Mouse (Mus musculus) heart, embryonic 10.5 days (tissue): ENCODE measurements around the gene Gm4559. TPM values are rescaled to one million over a fixed set of nuclear protein-coding genes. Genes with fewer than 3 reads are reported as not detected.
"Not testable (repeated sequence)": the region's sequence is repeated elsewhere in the genome, so short reads cannot be mapped to it uniquely, and the experiment has no call there.

ENCODE experiments used
- DNase-seq: peaks from one replicate; pipeline ENCODE4 v3.0.0-alpha.2; 2017; ENCODE audit warnings: low spot score
- H3K27ac ChIP-seq: fragments of 300-500 bp; sonication (generic); 2 replicates; pipeline ENCODE4 v1.5.1; 2016; ENCODE audit warnings: mild to moderate bottlenecking
- H3K27me3 ChIP-seq: fragments of 300-500 bp; sonication (generic); 2 replicates; pipeline ENCODE4 v1.6.1; 2016; ENCODE audit warnings: mild to moderate bottlenecking; ENCODE audit not compliant: poor library complexity, insufficient read depth, severe bottlenecking
- H3K36me3 ChIP-seq: fragments of 300-500 bp; sonication (generic); 2 replicates; pipeline ENCODE4 v1.6.1; 2016; ENCODE audit warnings: mild to moderate bottlenecking, moderate library complexity
- H3K4me1 ChIP-seq: fragments of 300-500 bp; sonication (generic); 2 replicates; pipeline ENCODE4 v1.6.1; 2016; ENCODE audit warnings: mild to moderate bottlenecking
- H3K4me3 ChIP-seq: fragments of 300-500 bp; sonication (generic); 2 replicates; pipeline ENCODE4 v1.5.1; 2016; ENCODE audit warnings: mild to moderate bottlenecking, moderate library complexity
- H3K9me3 ChIP-seq: fragments of 300-500 bp; sonication (generic); 2 replicates; pipeline ENCODE4 v1.6.1; 2016; ENCODE audit warnings: mild to moderate bottlenecking, moderate library complexity
- WGBS: fragments of 180-500 bp; shearing (Covaris S2); methylation state at CpG from one replicate; pipeline ENCODE4 v1.1.7; 2016; 5-methylcytosine and 5-hydroxymethylcytosine counted together
- polyA plus RNA-seq: library from polyadenylated mRNA; unstranded; fragments of >200 nt; fragmentation: Nextera tagmentation; extraction: Ambion mirVana; gene quantifications from 2 replicates; pipeline ENCODE4 v1.2.1, GENCODE M21; 2016

Gm4559 gene
- polyA plus RNA-seq: not detected in 2 replicates

GRCm38 (mm10) chr7:142274263-142274662 is at the start of gene Gm4559:
Gm4559 (minus strand) TSS chr7:142274363.
- not testable (repeated sequence) for H3K27ac ChIP-seq, DNase-seq, H3K9me3 ChIP-seq, H3K36me3 ChIP-seq, H3K27me3 ChIP-seq, H3K4me3 ChIP-seq
- peaks cover 21% of the 10 kb centered on the region for H3K4me1 ChIP-seq

- H3K9me3 ChIP-seq: no peaks in the 10 kb centered on the region
- H3K27ac ChIP-seq: peak overlapping the region; percentile 85
- H3K4me3 ChIP-seq: no peak overlapping the region
- no peaks in the 10 kb centered on the region for H3K27me3 ChIP-seq
- no peaks in the 10 kb centered on the region for H3K36me3 ChIP-seq
- WGBS: 82% methylated on average over 12 of the region's 12 CpGs
- H3K4me1 ChIP-seq: peaks cover 71% of the 10 kb centered on the region
- no peak for DNase-seq
Measured at GRCm38 (mm10) chr7:142323396-142324117, 49.4 kb upstream of the Gm4559 start.

- Histone ChIP-seq H3K27me3 (no peaks in the 10 kb centered on the region), H3K36me3 (no peaks in the 10 kb centered on the region), H3K4me3 (no peak overlapping the region), H3K27ac (peak overlapping the region; percentile 85), H3K4me1 (peaks cover 70% of the 10 kb centered on the region), H3K9me3 (no peaks in the 10 kb centered on the region)
- WGBS: 83% methylated on average over 6 of the region's 6 CpGs
- DNase-seq: no peak
Measured at GRCm38 (mm10) chr7:142322641-142323040, 48.5 kb upstream of the Gm4559 start.

- not testable (repeated sequence) for H3K4me3 ChIP-seq, DNase-seq, H3K36me3 ChIP-seq, H3K27me3 ChIP-seq, H3K9me3 ChIP-seq
- Histone ChIP-seq H3K4me1 (peaks cover 72% of the 10 kb centered on the region), H3K27ac (peak overlapping the region; percentile 85)
- 43% methylated on average over 6 of the region's 10 CpGs for WGBS
Measured at GRCm38 (mm10) chr7:142321637-142322306, 47.6 kb upstream of the Gm4559 start.

GRCm38 (mm10) chr7:142320906-142321305 is 46.7 kb upstream of the Gm4559 start:
- peaks cover 67% of the 10 kb centered on the region for H3K4me1 ChIP-seq
- WGBS: 15% methylated on average over 2 of the region's 2 CpGs
- DNase-seq: no peak
- H3K27me3 ChIP-seq: no peaks in the 10 kb centered on the region
- no peaks in the 10 kb centered on the region for H3K9me3 ChIP-seq
- no peak overlapping the region for H3K4me3 ChIP-seq
- no peaks in the 10 kb centered on the region for H3K36me3 ChIP-seq
- peak overlapping the region; percentile 85 for H3K27ac ChIP-seq

DNA sequence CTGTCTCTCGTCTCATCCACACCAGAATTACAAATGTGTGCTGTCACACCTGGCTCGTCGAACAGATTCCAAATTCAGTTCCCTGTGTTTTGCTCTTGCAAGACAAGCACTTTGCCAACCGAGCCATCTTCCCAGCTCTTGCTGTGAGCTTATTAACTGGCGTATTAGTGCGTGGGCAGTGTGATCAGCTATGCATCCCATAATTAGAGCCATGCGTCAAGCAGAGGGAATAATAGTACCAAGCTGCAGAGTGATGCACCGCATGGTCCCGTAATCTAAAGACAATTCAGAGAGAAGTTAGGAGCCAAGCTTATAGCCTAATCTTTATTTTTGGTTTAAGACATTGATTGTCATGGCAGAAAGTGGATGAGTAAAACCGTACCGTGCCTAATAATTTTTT is 45.0 kb upstream of the Gm4559 start:
- Histone ChIP-seq H3K36me3 (no peaks in the 10 kb centered on the region), H3K27ac (peak overlapping the region; percentile 85), H3K4me1 (peaks cover 65% of the 10 kb centered on the region), H3K27me3 (no peaks in the 10 kb centered on the region), H3K4me3 (no peak overlapping the region), H3K9me3 (no peaks in the 10 kb centered on the region)
- 89% methylated on average over 11 of the region's 11 CpGs for WGBS
- no peak for DNase-seq

DNA sequence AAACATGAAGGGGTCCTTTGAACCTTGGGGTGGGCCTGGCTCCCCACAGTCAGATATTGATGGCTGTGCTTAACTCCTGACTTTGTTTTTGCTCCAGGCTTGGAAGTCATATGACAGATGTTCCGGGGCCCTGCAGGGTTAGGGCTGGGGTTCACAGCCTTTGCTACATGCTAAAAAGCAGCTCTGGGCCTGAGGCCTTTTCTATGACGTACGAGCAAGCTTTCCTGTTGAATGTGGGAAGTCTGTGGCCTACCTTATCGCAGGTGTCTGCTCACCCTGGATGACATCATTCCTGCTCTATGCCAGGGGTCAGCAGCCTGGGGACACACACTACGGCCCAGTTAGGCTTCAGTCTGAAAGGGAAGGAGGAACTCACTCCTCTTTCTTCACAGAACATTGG is 43.1 kb upstream of the Gm4559 start:
- Histone ChIP-seq H3K27me3 (no peaks in the 10 kb centered on the region), H3K4me3 (no peak overlapping the region), H3K4me1 (peaks cover 59% of the 10 kb centered on the region), H3K36me3 (no peaks in the 10 kb centered on the region), H3K9me3 (no peaks in the 10 kb centered on the region), H3K27ac (peak overlapping the region; percentile 82)
- no peak for DNase-seq
- WGBS: 47% methylated on average over 5 of the region's 5 CpGs

GRCm38 (mm10) chr7:142316558-142316957 is 42.4 kb upstream of the Gm4559 start:
- peak overlapping the region; percentile 82 for H3K27ac ChIP-seq
- WGBS: 22% methylated on average over 6 of the region's 6 CpGs
- DNase-seq: no peak

GRCm38 (mm10) chr7:142314600-142315285 is 40.6 kb upstream of the Gm4559 start:
- no peak for DNase-seq
- Histone ChIP-seq H3K4me3 (no peak overlapping the region), H3K4me1 (peaks cover 37% of the 10 kb centered on the region), H3K9me3 (no peaks in the 10 kb centered on the region), H3K27ac (0 out of 2 replicates have a peak overlapping the region, but pooled peaks have one; percentile 24), H3K36me3 (no peaks in the 10 kb centered on the region), H3K27me3 (no peaks in the 10 kb centered on the region)
- 71% methylated on average over 5 of the region's 5 CpGs for WGBS

More at GRCm38 (mm10) chr7:142316558-142316957, 42.4 kb upstream of the Gm4559 start:
- H3K27me3 ChIP-seq: no peaks in the 10 kb centered on the region
- H3K9me3 ChIP-seq: no peaks in the 10 kb centered on the region
- H3K4me3 ChIP-seq: no peak overlapping the region
- H3K36me3 ChIP-seq: no peaks in the 10 kb centered on the region
- H3K4me1 ChIP-seq: peaks cover 54% of the 10 kb centered on the region

GRCm38 (mm10) chr7:142303929-142304328 is 29.8 kb upstream of the Gm4559 start:
- H3K9me3 ChIP-seq, H3K4me3 ChIP-seq, DNase-seq, H3K36me3 ChIP-seq, H3K27ac ChIP-seq, H3K27me3 ChIP-seq: not testable (repeated sequence)
- WGBS: 70% methylated on average over 1 of the region's 1 CpGs
- H3K4me1 ChIP-seq: peaks cover 21% of the 10 kb centered on the region

GRCm38 (mm10) chr7:142303249-142303648 is 29.1 kb upstream of the Gm4559 start, which contains the start of gene Krtap5-4:
Krtap5-4 (plus strand) TSS chr7:142303549.
- Histone ChIP-seq H3K36me3 (no peaks in the 10 kb centered on the region), H3K27me3 (peaks cover 6% of the 10 kb centered on the region), H3K4me1 (peaks cover 21% of the 10 kb centered on the region), H3K9me3 (no peaks in the 10 kb centered on the region), H3K27ac (no peak within 1 kb of the TSS; the same call in 1 of the 2 replicates), H3K4me3 (no peak within 1 kb of the TSS)
- 44% methylated on average over 3 of the region's 3 CpGs for WGBS
- no peak for DNase-seq

DNA sequence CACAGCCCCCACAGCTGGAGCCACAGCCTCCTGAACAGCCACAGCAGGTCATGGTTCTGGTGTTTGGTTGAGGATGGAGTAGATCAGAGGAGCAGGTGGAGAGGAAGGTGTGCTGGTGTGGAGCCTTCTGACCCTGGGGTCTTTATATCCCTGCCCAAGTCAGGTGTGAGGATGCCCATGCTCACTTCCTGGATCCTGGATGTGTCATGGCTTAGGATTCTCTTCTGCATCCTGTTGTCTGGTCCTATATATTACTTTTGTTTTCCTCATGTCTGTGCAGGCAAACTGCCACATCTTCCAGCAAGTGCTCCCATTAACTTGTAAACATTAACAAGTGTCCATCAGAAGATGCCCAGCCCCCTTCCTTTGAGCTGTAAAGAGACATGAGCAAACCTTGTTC is 22.9 kb upstream of the Gm4559 start, which contains the start of gene Krtap5-1:
Krtap5-1 (minus strand) TSS at position 101 of the 400 bp plus-strand sequence.
- not testable (repeated sequence) for H3K4me3 ChIP-seq, H3K27ac ChIP-seq, H3K27me3 ChIP-seq, H3K36me3 ChIP-seq, DNase-seq, H3K9me3 ChIP-seq
- peaks cover 32% of the 10 kb centered on the region for H3K4me1 ChIP-seq

- not testable (repeated sequence) for DNase-seq
- WGBS: 10% methylated on average over 4 of the region's 4 CpGs
Measured at GRCm38 (mm10) chr7:142296108-142296507, 21.9 kb upstream of the Gm4559 start.

More at GRCm38 (mm10) chr7:142296108-142296507, 21.9 kb upstream of the Gm4559 start:
- peaks cover 32% of the 10 kb centered on the region for H3K4me1 ChIP-seq
- H3K27me3 ChIP-seq, H3K27ac ChIP-seq, H3K4me3 ChIP-seq, H3K36me3 ChIP-seq, H3K9me3 ChIP-seq: not testable (repeated sequence)
